Mouse (Mus musculus): Measurements from ENCODE around the gene Tmem150c.

DNA sequence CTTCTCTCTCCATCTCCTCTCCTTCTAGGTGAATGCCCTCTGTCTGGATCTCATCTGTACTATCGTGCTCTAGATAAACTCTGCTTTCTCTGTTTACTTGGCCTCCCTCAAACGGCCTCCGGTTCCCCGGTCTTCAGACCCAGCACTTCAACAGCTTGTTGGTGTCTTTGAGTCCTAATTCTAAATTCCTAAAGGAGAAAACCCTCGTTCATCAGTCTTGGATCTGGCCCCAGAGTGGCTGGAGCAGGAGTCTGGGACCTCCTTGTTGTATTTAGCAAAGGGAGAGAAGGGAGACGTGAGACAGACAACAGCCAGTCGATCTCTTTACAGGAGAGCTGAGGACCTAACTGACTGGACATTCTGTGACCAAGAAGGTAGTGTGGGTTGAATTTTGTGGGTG lies 27.0 kb upstream of the Tmem150c start:
- TF ChIP-seq CTCF (IDR thresholded peaks at IDR 0.05; ENCODE audit: low read depth): no peak
- TF ChIP-seq EP300 (IDR thresholded peaks at IDR 0.05; ENCODE audit: low read depth): no peak
